Mouse (Mus musculus) megakaryocyte, embryonic 14.5 days (primary cell): Measurements from ENCODE around the gene Cisd2. TPM values are rescaled to one million over a fixed set of nuclear protein-coding genes. Genes with fewer than 3 reads are reported as not detected.

Source experiments
- H3K27me3 ChIP-seq: replicated peaks from 2 replicates; pipeline ENCODE3; 2012; ENCODE audit warnings: inconsistent platforms
- H3K36me3 ChIP-seq: replicated peaks from 2 replicates; pipeline ENCODE3; 2012; ENCODE audit warnings: low read length, inconsistent platforms, mixed read lengths
- H3K4me1 ChIP-seq: 2 replicates; pipeline ENCODE4 v1.6.1; 2012; ENCODE audit warnings: inconsistent platforms
- H3K4me3 ChIP-seq: replicated peaks from 2 replicates; pipeline ENCODE3; 2012; ENCODE audit warnings: moderate library complexity, mild to moderate bottlenecking, inconsistent platforms
- H3K9me3 ChIP-seq: 2 replicates; pipeline ENCODE4 v1.6.1; 2012; ENCODE audit warnings: inconsistent platforms
- FLI1 ChIP-seq: IDR thresholded peaks from 2 replicates; pipeline ENCODE4 v1.6.1; 2012; ENCODE audit warnings: low read length, inconsistent platforms, mixed read lengths
- GATA1 ChIP-seq: IDR thresholded peaks from 3 replicates; pipeline ENCODE4 v1.6.1; 2012; ENCODE audit warnings: mixed read lengths, low read length, inconsistent platforms, borderline replicate concordance
- polyA plus RNA-seq: library from polyadenylated mRNA; stranded (reverse); fragments of >175 nt; gene quantifications from 2 replicates; pipeline ENCODE4 v1.2.3, GENCODE M21; 2012; ENCODE audit warnings: low replicate concordance; ENCODE audit not compliant: insufficient read depth

Cisd2 gene
- polyA plus RNA-seq, 1 experiment: 20.5 TPM

DNA sequence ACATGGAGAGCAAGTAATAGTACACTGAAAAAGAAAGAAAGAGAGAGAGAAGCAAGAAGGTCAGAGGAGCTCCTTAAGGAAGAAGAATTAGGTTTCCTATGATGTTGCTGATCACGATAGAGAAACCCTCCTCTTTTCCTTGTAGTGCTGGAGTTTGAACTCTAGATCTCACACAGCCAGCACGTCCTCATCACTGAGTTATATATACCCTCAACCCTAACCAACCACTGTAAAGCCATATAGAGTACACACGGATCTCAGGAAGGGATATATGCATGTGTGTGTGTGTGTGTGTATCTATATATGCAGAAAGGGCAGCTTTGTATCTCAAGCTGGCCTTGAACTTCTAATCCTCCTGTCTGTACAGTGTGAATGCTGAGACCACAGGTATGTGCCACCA is 6.5 kb downstream of the Cisd2 start:
- TF ChIP-seq GATA1 (no peak), FLI1 (no peak)
- Histone ChIP-seq H3K9me3 (no peaks in the 10 kb centered on the region), H3K36me3 (peaks cover 36% of the 10 kb centered on the region), H3K27me3 (no peaks in the 10 kb centered on the region), H3K4me3 (no peak overlapping the region), H3K4me1 (peaks cover 73% of the 10 kb centered on the region)

DNA sequence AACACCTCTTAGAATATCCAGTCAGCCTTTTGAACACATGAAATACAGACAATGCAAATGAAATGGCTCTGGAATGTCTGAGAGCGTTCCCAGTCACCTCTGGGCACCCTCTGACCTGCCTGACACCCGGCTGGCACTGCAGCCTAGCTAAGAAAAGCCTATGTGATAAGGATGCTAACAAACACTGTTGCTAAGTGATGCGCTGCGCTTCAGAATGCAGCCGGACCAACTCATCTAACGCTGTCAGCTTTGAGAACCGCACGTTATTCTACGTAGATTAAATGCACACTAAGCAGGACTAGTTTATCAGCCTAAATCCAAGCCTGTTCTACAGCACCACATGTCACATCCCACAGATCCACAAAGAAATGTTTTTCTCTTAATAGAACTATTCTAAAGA is 11.9 kb downstream of the Cisd2 start:
- TF ChIP-seq GATA1: no peak
- TF ChIP-seq FLI1: no peak
- H3K4me3 ChIP-seq: no peak overlapping the region
- H3K27me3 ChIP-seq: no peaks in the 10 kb centered on the region
- H3K9me3 ChIP-seq: peaks cover 4% of the 10 kb centered on the region
- peaks cover 67% of the 10 kb centered on the region for H3K36me3 ChIP-seq
- peaks cover 40% of the 10 kb centered on the region for H3K4me1 ChIP-seq

DNA sequence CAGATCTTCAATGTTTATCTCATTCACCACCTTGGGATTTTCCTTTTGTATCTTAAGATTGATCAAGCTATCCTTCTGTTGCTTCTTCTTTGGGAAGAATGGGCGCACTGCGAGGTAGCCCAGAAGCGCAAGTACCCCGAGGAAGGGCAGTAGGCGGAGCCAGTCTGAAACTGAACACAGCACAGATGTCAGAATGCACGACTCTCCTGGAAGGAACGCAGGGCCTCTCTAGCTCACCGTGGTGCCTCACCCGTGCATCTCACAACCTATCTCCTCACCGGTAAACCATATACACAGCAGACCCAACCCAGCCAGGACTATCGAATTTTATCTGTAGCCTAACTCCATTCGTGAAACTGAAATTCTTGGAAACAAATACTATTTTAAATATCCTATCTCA is 12.7 kb downstream of the Cisd2 start:
- Histone ChIP-seq H3K4me3 (no peak overlapping the region), H3K4me1 (peaks cover 33% of the 10 kb centered on the region), H3K9me3 (peaks cover 4% of the 10 kb centered on the region), H3K36me3 (peaks cover 68% of the 10 kb centered on the region), H3K27me3 (no peaks in the 10 kb centered on the region)
- TF ChIP-seq GATA1 (no peak), FLI1 (no peak)

DNA sequence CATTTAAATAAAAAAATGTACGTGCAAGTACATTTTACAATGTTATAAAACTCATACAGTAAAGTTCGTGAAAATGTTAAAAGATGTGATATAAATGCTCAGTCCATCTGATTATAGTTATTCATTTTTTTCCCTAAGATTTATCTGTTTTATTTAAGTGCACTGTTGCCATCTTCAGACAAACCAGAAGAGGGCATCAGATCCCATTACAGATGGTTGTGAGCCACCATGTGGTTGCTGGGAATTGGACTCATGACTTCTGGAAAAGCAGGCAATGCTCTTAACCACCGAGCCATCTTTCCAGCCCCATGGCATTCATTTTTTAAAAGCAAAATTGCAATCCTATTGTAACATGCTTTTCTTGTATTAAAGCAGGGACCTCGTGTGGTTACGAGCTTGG is 14.5 kb downstream of the Cisd2 start:
- Histone ChIP-seq H3K4me3 (no peak overlapping the region), H3K27me3 (no peaks in the 10 kb centered on the region), H3K4me1 (peaks cover 26% of the 10 kb centered on the region), H3K9me3 (peaks cover 4% of the 10 kb centered on the region), H3K36me3 (peaks cover 70% of the 10 kb centered on the region)
- no peak for TF ChIP-seq FLI1
- no peak for TF ChIP-seq GATA1

DNA sequence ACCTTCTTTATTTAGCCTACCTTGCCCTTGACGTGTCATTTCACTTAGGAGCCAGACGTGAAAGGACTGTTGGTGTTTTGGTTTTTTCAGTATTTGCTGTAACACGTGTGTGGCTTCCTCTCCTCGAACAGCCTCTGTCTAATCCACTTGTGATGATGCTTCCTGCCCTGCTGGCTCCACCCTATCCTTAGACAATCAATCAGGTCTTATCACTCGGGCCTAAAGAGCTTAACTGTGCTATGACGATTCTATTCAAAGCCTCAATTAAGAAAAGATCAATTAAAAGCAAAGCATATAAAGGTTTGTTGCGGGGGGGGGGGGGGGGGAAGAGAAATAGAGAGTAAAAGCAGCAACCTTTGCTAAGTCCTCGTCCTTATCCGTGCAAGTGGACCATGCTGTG is 16.4 kb downstream of the Cisd2 start:
- TF ChIP-seq GATA1 (no peak), FLI1 (no peak)
- H3K27me3 ChIP-seq: no peaks in the 10 kb centered on the region
- peaks cover 58% of the 10 kb centered on the region for H3K36me3 ChIP-seq
- H3K4me3 ChIP-seq: no peak overlapping the region
- H3K9me3 ChIP-seq: peaks cover 4% of the 10 kb centered on the region
- H3K4me1 ChIP-seq: peaks cover 19% of the 10 kb centered on the region

DNA sequence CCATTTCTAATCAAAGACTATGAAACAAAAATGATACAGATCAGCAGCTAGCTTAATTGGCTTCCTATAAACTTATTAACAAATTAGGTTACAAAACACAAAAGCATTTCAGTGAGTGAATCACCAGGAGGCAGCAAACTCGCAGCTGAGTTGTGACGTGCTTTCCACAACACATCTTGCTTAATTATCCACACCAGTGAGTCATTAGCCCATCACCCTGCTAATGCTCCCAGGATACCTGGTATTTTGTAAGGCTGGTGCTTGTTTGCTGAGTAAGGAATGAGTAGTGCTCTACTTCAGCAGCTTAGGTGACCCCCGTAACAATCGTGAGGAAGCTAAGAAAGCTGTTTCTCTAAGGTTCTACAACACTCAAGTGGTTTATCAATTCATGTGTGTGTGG is 19.1 kb downstream of the Cisd2 start:
- Histone ChIP-seq H3K4me1 (peaks cover 23% of the 10 kb centered on the region), H3K27me3 (peaks cover 13% of the 10 kb centered on the region), H3K4me3 (no peak overlapping the region), H3K9me3 (peaks cover 3% of the 10 kb centered on the region), H3K36me3 (peaks cover 37% of the 10 kb centered on the region)
- TF ChIP-seq FLI1 (no peak), GATA1 (no peak)

DNA sequence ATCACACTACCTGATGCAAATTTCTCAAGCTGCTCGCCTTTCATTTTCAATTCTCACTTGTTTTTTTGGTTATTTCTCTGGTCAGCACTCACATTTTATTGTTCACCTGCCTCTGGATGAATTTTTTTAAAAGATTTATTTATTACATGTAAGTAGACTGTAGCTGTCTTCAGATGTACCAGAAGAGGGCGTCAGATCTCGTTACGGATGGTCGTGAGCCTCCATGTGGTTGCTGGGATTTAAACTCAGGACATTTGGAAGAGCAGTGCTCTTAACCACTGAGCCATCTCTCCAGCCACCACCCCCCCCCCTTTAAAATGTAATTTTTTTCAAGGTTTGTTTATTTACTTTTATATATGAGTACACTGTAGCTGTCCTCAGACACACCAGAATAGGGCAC is 19.9 kb downstream of the Cisd2 start:
- peaks cover 30% of the 10 kb centered on the region for H3K36me3 ChIP-seq

DNA sequence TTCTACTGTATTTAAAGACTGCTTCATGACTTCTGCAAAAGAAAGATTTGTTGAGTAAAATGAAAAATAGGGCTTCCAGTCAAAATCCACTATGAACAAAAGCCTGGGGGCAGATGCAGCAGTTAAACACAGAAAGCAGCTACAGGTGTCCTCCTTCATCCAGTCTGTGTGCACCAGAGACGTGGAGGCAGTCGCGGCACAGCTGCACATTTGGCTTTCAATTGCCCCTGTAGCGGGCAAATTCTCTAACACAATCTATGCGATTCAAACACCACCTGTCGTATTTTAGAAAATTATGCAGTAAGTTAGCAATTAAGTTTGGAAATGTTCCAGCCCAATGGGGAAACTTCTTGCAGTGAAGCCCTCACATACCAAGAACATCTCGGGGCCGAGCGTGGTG is 20.5 kb downstream of the Cisd2 start:
- Histone ChIP-seq H3K36me3 (peaks cover 26% of the 10 kb centered on the region), H3K27me3 (peaks cover 15% of the 10 kb centered on the region), H3K4me1 (peaks cover 18% of the 10 kb centered on the region), H3K4me3 (no peak overlapping the region), H3K9me3 (no peaks in the 10 kb centered on the region)
- TF ChIP-seq FLI1 (no peak), GATA1 (no peak)

More for the DNA sequence above, 19.9 kb downstream of the Cisd2 start:
- no peak overlapping the region for H3K4me3 ChIP-seq
- H3K27me3 ChIP-seq: peaks cover 15% of the 10 kb centered on the region
- TF ChIP-seq FLI1 (no peak), GATA1 (no peak)
- peaks cover 19% of the 10 kb centered on the region for H3K4me1 ChIP-seq
- no peaks in the 10 kb centered on the region for H3K9me3 ChIP-seq

DNA sequence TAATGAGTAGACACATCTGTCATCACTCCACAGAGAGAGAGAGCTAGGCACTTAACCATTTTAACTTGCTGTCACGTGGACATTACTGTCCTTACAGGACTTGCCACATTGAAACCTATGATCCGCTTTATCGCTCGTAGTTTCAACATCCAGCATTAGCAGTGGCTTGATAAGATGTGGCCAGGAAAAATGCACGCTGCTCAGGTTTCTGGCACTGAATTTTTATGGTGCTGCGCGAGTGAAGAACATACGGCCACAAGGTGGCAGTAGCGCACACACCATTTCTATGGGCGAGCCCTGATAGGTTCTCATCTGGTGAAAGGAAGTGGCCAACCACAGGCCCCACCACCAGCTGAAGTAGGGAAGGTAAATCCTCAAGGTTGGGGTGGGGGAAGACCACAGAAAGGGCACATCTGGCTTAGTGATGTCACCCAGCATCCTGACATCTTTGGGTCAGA is 21.5 kb downstream of the Cisd2 start:
- Histone ChIP-seq H3K36me3 (peaks cover 21% of the 10 kb centered on the region), H3K4me1 (peaks cover 18% of the 10 kb centered on the region), H3K4me3 (peak overlapping the region; percentile 80), H3K9me3 (no peaks in the 10 kb centered on the region), H3K27me3 (peaks cover 15% of the 10 kb centered on the region)
- TF ChIP-seq GATA1: no peak

DNA sequence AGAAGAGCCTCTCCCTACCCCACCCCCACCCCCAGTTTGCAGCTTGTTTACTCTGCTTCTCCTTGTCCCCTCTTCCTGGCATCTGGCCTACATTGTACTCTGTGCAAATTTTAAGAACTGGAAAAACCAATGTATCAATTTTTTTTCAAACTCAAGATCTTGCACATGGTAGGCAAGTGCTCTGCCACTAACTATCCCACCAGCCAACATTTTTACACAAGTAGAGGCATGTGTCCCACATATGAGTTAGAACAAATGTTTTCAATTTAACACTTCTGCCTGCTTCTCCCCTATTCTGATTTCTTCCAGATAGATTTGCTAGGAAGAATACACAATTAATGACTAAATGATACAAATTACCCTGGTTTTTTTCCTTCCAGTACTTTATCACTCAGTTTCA is 26.6 kb downstream of the Cisd2 start:
- Histone ChIP-seq H3K9me3 (no peaks in the 10 kb centered on the region), H3K36me3 (no peaks in the 10 kb centered on the region), H3K27me3 (peaks cover 15% of the 10 kb centered on the region), H3K4me1 (peaks cover 24% of the 10 kb centered on the region), H3K4me3 (no peak overlapping the region)
- TF ChIP-seq GATA1 (no peak), FLI1 (no peak)

DNA sequence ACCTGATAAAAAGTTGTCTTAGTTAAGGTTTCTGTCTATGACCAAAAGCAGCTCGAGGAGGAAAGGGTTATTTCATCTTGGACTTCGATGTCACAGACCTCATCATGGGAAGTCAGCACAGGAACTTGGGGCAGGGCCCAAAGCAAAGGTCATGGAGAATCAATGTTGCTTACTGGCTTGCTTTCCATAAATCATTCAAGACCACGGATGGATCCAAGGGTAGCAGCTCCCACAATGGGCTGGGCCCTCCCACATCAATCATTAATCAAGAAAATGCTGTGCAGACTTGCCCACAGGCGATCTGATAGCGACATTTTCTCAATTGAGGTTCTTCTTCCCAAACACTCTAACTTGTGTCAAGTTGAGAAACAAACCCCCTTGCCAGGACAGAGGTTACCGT is 27.6 kb downstream of the Cisd2 start:
- TF ChIP-seq FLI1: no peak
- TF ChIP-seq GATA1: no peak
- no peaks in the 10 kb centered on the region for H3K36me3 ChIP-seq
- peaks cover 19% of the 10 kb centered on the region for H3K4me1 ChIP-seq
- H3K9me3 ChIP-seq: no peaks in the 10 kb centered on the region
- peaks cover 9% of the 10 kb centered on the region for H3K27me3 ChIP-seq
- H3K4me3 ChIP-seq: no peak overlapping the region
